Mouse (Mus musculus) stomach, postnatal 0 days (tissue): ENCODE measurements around the gene Dusp28.

Source experiments
- CTCF ChIP-seq: IDR thresholded peaks from 2 replicates; pipeline ENCODE4 v1.5.1; 2016; ENCODE audit warnings: antibody characterized with exemption, low read depth, mild to moderate bottlenecking, moderate library complexity
- EP300 ChIP-seq: optimal IDR thresholded peaks from 2 replicates; pipeline ENCODE3; 2016; ENCODE audit warnings: antibody characterized with exemption

DNA sequence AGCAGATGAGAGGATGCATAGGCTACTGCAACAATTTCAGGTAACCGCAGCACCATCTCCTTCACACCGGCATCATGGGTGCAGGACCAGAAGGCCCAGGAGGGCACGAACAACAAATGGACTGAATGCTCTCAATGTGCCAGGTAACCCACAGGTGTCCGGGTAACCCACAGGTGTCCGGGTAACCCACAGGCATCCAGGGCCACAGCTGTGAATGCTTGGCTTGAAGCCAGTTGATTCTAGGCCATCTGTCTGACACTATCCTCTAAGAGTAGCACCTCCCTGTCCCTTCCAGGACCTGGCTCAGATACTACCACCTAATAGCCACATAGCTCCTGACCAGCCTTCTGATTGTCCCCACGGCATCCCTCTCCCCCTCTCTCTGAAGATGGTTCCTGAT lies 24.8 kb upstream of the Dusp28 start:
- TF ChIP-seq EP300 (no peak), CTCF (no peak)
